Mouse (Mus musculus) left cerebral cortex, adult 18-20 months (tissue): ENCODE measurements at regions not wholly inside any gene's neighbourhood (a gene's known extent, or its start where the extent isn't known, plus 50 kb on each side); places are given as distances from the start of the nearest gene placed in this dataset.
A peak's percentile ranks its signal among the peaks of the same experiment; 100 is the strongest.

Experiments used
- DNase-seq, 2 experiments: peaks; one replicate each; pipeline ENCODE4 v3.0.0; 2021 to 2022; ENCODE audit warnings: low spot score in 2 of 2, mixed read lengths in 1 of 2
- microRNA-seq, 2 experiments: library from miRNA; unstranded; fragments of <30 nt; microRNA quantifications; one replicate each; pipeline ENCODE4 v1.2.0; 2021

GRCm38 (mm10) chr10:25032625-25033024 is 105.3 kb upstream of the Arg1 start:
- DNase-seq, result no peak

GRCm38 (mm10) chr10:25029387-25029915 is 102.2 kb upstream of the Arg1 start:
- no peak for DNase-seq

GRCm38 (mm10) chr10:25023601-25024157 is 96.4 kb upstream of the Arg1 start:
- no peak for DNase-seq

- DNase-seq, result no peak
Measured at GRCm38 (mm10) chr10:25023044-25023540, 95.8 kb upstream of the Arg1 start.

- no peak for DNase-seq
Measured at GRCm38 (mm10) chr10:25018946-25019345, 91.7 kb upstream of the Arg1 start.

GRCm38 (mm10) chr10:25017843-25018242 is 90.6 kb upstream of the Arg1 start:
- no peak for DNase-seq

GRCm38 (mm10) chr10:25016110-25016509 is 88.8 kb upstream of the Arg1 start:
- DNase-seq, result peak in 1 of 2 experiments; percentile 37

GRCm38 (mm10) chr10:25012129-25012528 is 84.8 kb upstream of the Arg1 start:
- no peak for DNase-seq

- DNase-seq, result peak; percentile 60 to 80
Measured at GRCm38 (mm10) chr10:25001299-25001698, 74.0 kb upstream of the Arg1 start.

- DNase-seq, result peak in 1 of 2 experiments; percentile 17
Measured at GRCm38 (mm10) chr10:25000231-25001222, 73.2 kb upstream of the Arg1 start.

- DNase-seq, result no peak
Measured at GRCm38 (mm10) chr10:24999807-25000206, 72.5 kb upstream of the Arg1 start.

- DNase-seq, result no peak
Measured at GRCm38 (mm10) chr10:24997661-24998060, 70.4 kb upstream of the Arg1 start.

- DNase-seq, result no peak
Measured at GRCm38 (mm10) chr10:24995751-24996150, 68.5 kb upstream of the Arg1 start.

- peak in 1 of 2 experiments; percentile 8 for DNase-seq
Measured at GRCm38 (mm10) chr10:24989965-24990653, 62.8 kb upstream of the Arg1 start.

- DNase-seq, result peak; percentile 57 to 61
Measured at GRCm38 (mm10) chr10:24984801-24985200, 57.5 kb upstream of the Arg1 start.

GRCm38 (mm10) chr10:24981763-24982162 is 54.5 kb upstream of the Arg1 start:
- DNase-seq, result no peak

Small RNA genes lying in the stretch of these regions (microRNA-seq; reads per million reads assigned to microRNA genes)
- 0 reads per million in 2 experiments for gene Gm22566
